Mouse (Mus musculus) olfactory bulb, adult 2 months (tissue): ENCODE data around the gene Mfsd9.

Source experiments
- CTCF ChIP-seq: fragments of 200-500 bp; IDR thresholded peaks from 2 replicates; pipeline ENCODE4 v1.5.1; 2012; ENCODE audit warnings: low read depth, mild to moderate bottlenecking, low read length, moderate library complexity; ENCODE audit not compliant: insufficient read depth
- POLR2A ChIP-seq: fragments of 200-500 bp; IDR thresholded peaks from 2 replicates; pipeline ENCODE4 v1.6.1; 2012; ENCODE audit warnings: mild to moderate bottlenecking, low read depth, low read length, moderate library complexity; ENCODE audit not compliant: insufficient read depth

- TF ChIP-seq POLR2A, result no peak
- TF ChIP-seq CTCF, result no peak
Measured at GRCm38 (mm10) chr1:40805351-40805750, 14.9 kb upstream of the Mfsd9 start, which contains the start of gene Tmem182.
